Mouse (Mus musculus) thymus, adult 2 months (tissue): ENCODE measurements at regions not wholly inside any gene's neighbourhood (a gene's known extent, or its start where the extent isn't known, plus 50 kb on each side); places are given as distances from the start of the nearest gene placed in this dataset.

Experiments
- DNase-seq: peaks from one replicate; pipeline ENCODE4 v3.0.0; 2021
- H3K27ac ChIP-seq: fragments of 200-500 bp; 2 replicates; pipeline ENCODE4 v1.5.1; 2012; ENCODE audit warnings: low read length, control low read depth; ENCODE audit not compliant: control insufficient read depth, insufficient read depth
- H3K27me3 ChIP-seq: fragments of 200-500 bp; 2 replicates; pipeline ENCODE4 v1.6.1; 2012; ENCODE audit warnings: mild to moderate bottlenecking, low read length, moderate library complexity, mixed read lengths; ENCODE audit not compliant: control insufficient read depth, insufficient read depth
- H3K36me3 ChIP-seq: fragments of 200-500 bp; 2 replicates; pipeline ENCODE4 v1.6.1; 2012; ENCODE audit warnings: mild to moderate bottlenecking, low read length, moderate library complexity; ENCODE audit not compliant: control insufficient read depth, insufficient read depth
- H3K4me1 ChIP-seq: fragments of 200-500 bp; replicated peaks from 2 replicates; pipeline ENCODE4 v1.6.1; 2012; ENCODE audit warnings: low read length; ENCODE audit not compliant: control insufficient read depth, insufficient read depth
- H3K4me3 ChIP-seq: fragments of 200-500 bp; 2 replicates; pipeline ENCODE4 v1.5.1; 2012; ENCODE audit warnings: mild to moderate bottlenecking, low read length, control low read depth, moderate library complexity; ENCODE audit not compliant: control insufficient read depth, insufficient read depth
- CTCF ChIP-seq: fragments of 200-500 bp; IDR thresholded peaks from 2 replicates; pipeline ENCODE4 v1.5.1; 2012; ENCODE audit warnings: mild to moderate bottlenecking, control low read depth, low read length, moderate library complexity, borderline replicate concordance; ENCODE audit not compliant: control insufficient read depth, poor library complexity, insufficient read depth; ENCODE audit errors: extremely low read depth
- POLR2A ChIP-seq: fragments of 200-500 bp; IDR thresholded peaks from 2 replicates; pipeline ENCODE4 v1.6.1; 2012; ENCODE audit warnings: mild to moderate bottlenecking, low read length, control low read depth, moderate library complexity; ENCODE audit not compliant: control insufficient read depth, poor library complexity, insufficient read depth; ENCODE audit errors: extremely low read depth
- WGBS: fragments of 180-500 bp; shearing (Covaris S2); methylation state at CpG from one replicate; pipeline ENCODE4 v1.1.7; 2018; 5-methylcytosine and 5-hydroxymethylcytosine counted together

GRCm38 (mm10) chr10:55933993-55934392 is 172.7 kb upstream of the Msl3l2 start:
- H3K27me3 ChIP-seq, result no peaks in the 10 kb centered on the region
- H3K4me1 ChIP-seq, result no peaks in the 10 kb centered on the region
- WGBS, result 45% methylated on average over 2 of the region's 2 CpGs
- TF ChIP-seq POLR2A, result no peak
- TF ChIP-seq CTCF, result no peak
- H3K4me3 ChIP-seq, result no peak overlapping the region
- H3K36me3 ChIP-seq, result no peaks in the 10 kb centered on the region
- no peak overlapping the region for H3K27ac ChIP-seq
- DNase-seq, result no peak

DNA sequence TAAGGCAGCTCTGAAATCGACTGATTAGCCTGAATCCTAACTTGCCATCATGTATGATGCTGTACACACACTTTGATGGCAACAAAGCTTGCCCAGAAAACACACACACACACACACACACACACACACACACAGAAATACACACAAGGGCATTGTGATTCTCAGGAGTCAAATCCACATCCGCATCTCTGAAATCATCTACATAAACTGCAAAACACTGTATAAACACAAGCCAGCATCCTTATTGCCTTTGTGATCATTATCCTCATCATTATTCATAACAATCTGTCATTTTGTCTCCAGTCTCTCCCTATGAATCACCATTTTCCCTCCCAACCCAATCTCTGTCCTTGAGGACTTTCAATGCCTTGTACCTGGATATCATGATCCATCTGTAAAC is 171.3 kb upstream of the Msl3l2 start:
- 68% methylated on average over 2 of the region's 2 CpGs for WGBS
- Histone ChIP-seq H3K4me3 (no peak overlapping the region), H3K27ac (no peak overlapping the region)

DNA sequence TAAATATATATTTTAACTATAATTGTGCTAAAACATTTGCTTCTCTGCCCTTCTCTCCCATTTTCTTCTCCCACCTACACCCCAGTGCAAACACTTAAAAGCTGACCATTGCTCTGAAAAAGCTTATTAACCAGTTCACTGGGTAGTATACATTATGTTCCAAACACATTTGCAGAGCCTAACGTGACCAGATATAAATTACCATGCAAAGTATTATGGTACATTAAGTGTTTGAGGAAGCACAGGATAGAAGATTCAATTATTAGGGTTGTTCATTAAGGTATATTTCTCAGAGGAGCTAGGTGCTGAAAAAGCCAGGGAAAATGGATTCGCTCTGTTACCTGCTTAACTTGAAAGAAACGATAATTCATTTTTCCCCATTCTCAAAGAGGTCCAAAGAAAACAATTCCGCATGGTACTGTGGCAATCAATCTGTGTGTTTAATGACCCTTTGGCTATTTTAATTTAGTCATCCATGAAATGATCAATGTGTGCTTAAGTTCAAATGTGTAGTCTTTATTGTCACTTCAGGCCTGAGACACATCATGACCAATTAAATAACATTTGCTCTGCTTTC is 144.0 kb upstream of the Msl3l2 start:
- TF ChIP-seq POLR2A (no peak), CTCF (no peak)
- Histone ChIP-seq H3K27ac (no peak overlapping the region), H3K4me3 (no peak overlapping the region), H3K4me1 (no peaks in the 10 kb centered on the region), H3K36me3 (no peaks in the 10 kb centered on the region), H3K27me3 (no peaks in the 10 kb centered on the region)
- 91% methylated on average over 4 of the region's 4 CpGs for WGBS
- DNase-seq, result no peak

More for the DNA sequence above, 171.3 kb upstream of the Msl3l2 start:
- Histone ChIP-seq H3K36me3 (no peaks in the 10 kb centered on the region), H3K27me3 (no peaks in the 10 kb centered on the region), H3K4me1 (no peaks in the 10 kb centered on the region)
- no peak for TF ChIP-seq CTCF
- no peak for TF ChIP-seq POLR2A
- no peak for DNase-seq
